Mouse (Mus musculus) cerebellum, adult 2 months (tissue): ENCODE data around the gene Jade1.

Experiments used
- CTCF ChIP-seq: fragments of 200-500 bp; IDR thresholded peaks from 2 replicates; pipeline ENCODE4 v1.5.1; 2011; ENCODE audit warnings: low read depth, mild to moderate bottlenecking, control low read depth, low read length, moderate library complexity, borderline replicate concordance; ENCODE audit not compliant: insufficient read depth
- POLR2A ChIP-seq: fragments of 200-500 bp; IDR thresholded peaks from 2 replicates; pipeline ENCODE4 v1.6.1; 2011; ENCODE audit warnings: low read length, control low read depth, borderline replicate concordance; ENCODE audit not compliant: insufficient read depth

GRCm38 (mm10) chr3:41563997-41564396 is 8.5 kb downstream of the Jade1 start:
- TF ChIP-seq CTCF (no peak), POLR2A (no peak)
